Mouse (Mus musculus) testis, adult 2 months (tissue): ENCODE results near the gene Ap1g1. TPM values are rescaled to one million over a fixed set of nuclear protein-coding genes. Genes with fewer than 3 reads are reported as not detected.

ENCODE experiments used
- H3K27ac ChIP-seq: fragments of 200-500 bp; 2 replicates; pipeline ENCODE4 v1.5.1; 2012; ENCODE audit warnings: low read depth, low read length; ENCODE audit not compliant: control insufficient read depth, insufficient read depth
- H3K27me3 ChIP-seq: fragments of 200-500 bp; 2 replicates; pipeline ENCODE4 v1.6.1; 2012; ENCODE audit warnings: mild to moderate bottlenecking, low read length, moderate library complexity; ENCODE audit not compliant: control insufficient read depth, insufficient read depth
- H3K36me3 ChIP-seq: fragments of 200-500 bp; 2 replicates; pipeline ENCODE4 v1.6.1; 2012; ENCODE audit warnings: mild to moderate bottlenecking, low read length; ENCODE audit not compliant: control insufficient read depth, insufficient read depth
- H3K4me1 ChIP-seq: fragments of 200-500 bp; 2 replicates; pipeline ENCODE4 v1.6.1; 2012; ENCODE audit warnings: low read length; ENCODE audit not compliant: control insufficient read depth, insufficient read depth
- H3K4me3 ChIP-seq: fragments of 200-500 bp; 2 replicates; pipeline ENCODE4 v1.5.1; 2012; ENCODE audit warnings: low read depth, mild to moderate bottlenecking, low read length, moderate library complexity, mixed read lengths; ENCODE audit not compliant: control insufficient read depth
- CTCF ChIP-seq: fragments of 200-500 bp; IDR thresholded peaks from 2 replicates; pipeline ENCODE4 v1.5.1; 2012; ENCODE audit warnings: low read depth, mild to moderate bottlenecking, inconsistent platforms, low read length, moderate library complexity; ENCODE audit not compliant: control insufficient read depth, insufficient read depth, insufficient replicate concordance
- POLR2A ChIP-seq: fragments of 200-500 bp; IDR thresholded peaks from 2 replicates; pipeline ENCODE4 v1.6.1; 2012; ENCODE audit warnings: low read depth, mild to moderate bottlenecking, inconsistent platforms, low read length, moderate library complexity; ENCODE audit not compliant: control insufficient read depth
- polyA plus RNA-seq: library from polyadenylated mRNA; depleted of rRNA; stranded (reverse); fragments of >200 nt; gene quantifications from 2 replicates; pipeline ENCODE4 v1.2.3, GENCODE M21; 2012; rRNA removed

Gene Ap1g1
- polyA plus RNA-seq: 19.3 and 20.1 TPM in 2 replicates

DNA sequence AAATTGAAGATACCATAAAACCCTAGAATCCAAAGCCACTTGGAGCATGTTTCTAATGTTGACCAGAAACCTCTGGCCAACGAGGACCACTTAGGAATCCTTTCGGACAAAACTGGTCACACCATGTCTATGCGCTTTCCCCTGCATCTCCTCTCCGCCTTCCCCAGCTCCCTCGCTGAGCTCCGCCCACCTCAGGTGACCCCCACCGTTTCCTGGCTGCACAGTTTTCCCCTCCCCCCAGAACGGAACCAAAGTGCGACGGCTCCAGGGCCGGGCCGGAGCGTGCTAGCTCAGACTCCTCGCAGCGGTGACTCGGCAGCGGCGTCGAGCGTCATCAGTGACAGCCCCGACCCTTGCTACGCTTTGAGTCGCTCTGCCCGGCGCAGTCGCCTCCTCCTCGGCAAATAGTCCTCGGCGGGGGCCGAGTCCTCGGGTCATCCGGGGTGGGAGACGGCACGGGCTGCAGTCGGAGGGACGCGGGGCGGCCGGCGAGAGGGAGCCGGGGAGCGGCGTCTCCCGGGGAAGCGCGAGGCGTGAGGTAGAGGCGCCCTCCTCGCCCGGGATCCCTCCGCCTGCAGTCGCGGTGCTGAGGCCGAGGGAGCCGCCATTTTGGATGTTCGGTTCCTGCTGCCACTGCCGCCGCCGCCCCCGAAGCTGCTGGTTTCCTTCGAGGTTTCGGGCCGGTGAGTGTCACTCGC lies at the start of gene Ap1g1:
TSS of gene Ap1g1 (plus strand) at position 275 of the 698 bp plus-strand sequence.
- peak; percentile 69 for TF ChIP-seq POLR2A
- no peak for TF ChIP-seq CTCF
- Histone ChIP-seq H3K4me1 (peaks cover 4% of the 10 kb centered on the region), H3K4me3 (peak within 1 kb of the TSS; percentile 95), H3K27ac (peak within 1 kb of the TSS; percentile 95), H3K27me3 (no peaks in the 10 kb centered on the region), H3K36me3 (no peaks in the 10 kb centered on the region)

GRCm38 (mm10) chr8:109731012-109731411 lies 47.3 kb upstream of the Ap1g1 start:
- Histone ChIP-seq H3K4me3 (no peak overlapping the region), H3K27me3 (no peaks in the 10 kb centered on the region), H3K4me1 (no peaks in the 10 kb centered on the region), H3K36me3 (no peaks in the 10 kb centered on the region), H3K27ac (no peak overlapping the region)
- TF ChIP-seq CTCF (no peak), POLR2A (no peak)

DNA sequence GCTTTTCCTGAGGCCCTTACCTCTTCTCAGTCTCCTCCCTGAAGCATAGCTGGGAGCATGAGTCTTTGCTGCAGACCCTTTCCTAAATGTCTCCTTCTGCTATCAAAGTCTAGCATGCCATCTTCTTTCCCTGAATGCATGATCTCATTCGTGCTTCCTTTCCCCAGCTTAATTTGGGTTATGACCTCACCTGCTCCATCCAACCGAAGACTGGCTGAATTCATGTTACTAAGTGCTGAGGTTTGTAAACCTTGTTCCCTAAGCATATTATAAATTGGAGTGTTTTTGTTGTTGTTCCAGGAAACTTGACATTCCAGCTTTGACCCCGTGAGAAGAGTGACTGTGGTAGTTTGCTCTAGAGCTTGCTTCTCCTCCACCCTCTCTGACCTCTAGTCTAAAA lies 44.3 kb upstream of the Ap1g1 start:
- Histone ChIP-seq H3K36me3 (no peaks in the 10 kb centered on the region), H3K4me3 (no peak overlapping the region), H3K4me1 (peaks cover 7% of the 10 kb centered on the region), H3K27me3 (no peaks in the 10 kb centered on the region), H3K27ac (no peak overlapping the region)
- no peak for TF ChIP-seq CTCF
- TF ChIP-seq POLR2A: no peak

GRCm38 (mm10) chr8:109736819-109737218 lies 41.5 kb upstream of the Ap1g1 start:
- Histone ChIP-seq H3K4me3 (peak overlapping the region; percentile 80), H3K27me3 (no peaks in the 10 kb centered on the region), H3K4me1 (peaks cover 7% of the 10 kb centered on the region), H3K27ac (no peak overlapping the region; the same call in 1 of the 2 replicates), H3K36me3 (no peaks in the 10 kb centered on the region)
- TF ChIP-seq POLR2A (no peak), CTCF (no peak)

DNA sequence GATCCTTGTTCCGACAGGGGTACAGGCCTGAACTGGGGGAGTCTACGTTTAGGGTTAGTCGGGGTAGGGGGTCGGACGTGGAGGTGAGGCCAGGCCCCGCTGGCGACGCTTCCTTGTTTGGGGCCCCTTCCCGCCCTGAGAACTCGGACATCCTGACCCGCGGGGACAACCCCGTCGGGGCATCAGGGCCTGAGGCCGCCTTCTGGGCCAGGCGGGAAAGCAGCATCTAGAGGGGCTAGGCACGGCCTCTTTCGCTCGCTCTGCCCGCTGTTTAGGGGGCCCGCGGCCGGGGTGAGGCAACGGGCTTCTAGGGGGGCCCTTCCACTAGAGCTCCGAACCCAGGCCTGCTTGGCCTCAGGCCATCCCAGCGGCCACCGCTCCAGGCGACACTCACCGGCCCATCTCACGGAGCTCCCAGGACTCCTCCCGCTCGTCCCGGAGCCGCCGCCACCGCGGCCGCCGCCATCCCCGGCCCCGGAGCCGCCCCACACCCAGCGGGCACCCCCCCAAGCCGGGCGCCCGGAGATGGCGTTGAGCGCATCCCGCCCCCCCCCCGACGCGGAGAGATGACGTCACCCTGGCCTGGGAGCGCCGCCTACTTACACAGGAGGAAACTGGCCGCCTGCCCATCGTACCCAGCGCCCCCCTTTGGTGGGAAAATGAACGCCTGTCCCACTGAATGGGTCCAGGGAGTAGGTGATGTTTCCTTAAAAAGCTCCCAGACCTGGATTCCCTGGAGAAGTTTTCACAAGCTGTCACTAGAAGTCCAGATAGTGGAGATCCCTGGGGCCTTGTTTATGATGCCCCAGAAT lies 40.9 kb upstream of the Ap1g1 start, which contains the start of gene Atxn1l:
TSS of gene Atxn1l (minus strand) at position 503 of the 812 bp plus-strand sequence.
- Histone ChIP-seq H3K4me1 (peaks cover 7% of the 10 kb centered on the region), H3K4me3 (peak within 1 kb of the TSS; percentile 80), H3K36me3 (no peaks in the 10 kb centered on the region), H3K27me3 (no peaks in the 10 kb centered on the region), H3K27ac (peak within 1 kb of the TSS; percentile 75)
- peak; percentile 32; the same call in 1 of the 2 replicates for TF ChIP-seq CTCF
- TF ChIP-seq POLR2A: no peak; the same call in none of the 2 replicates

DNA sequence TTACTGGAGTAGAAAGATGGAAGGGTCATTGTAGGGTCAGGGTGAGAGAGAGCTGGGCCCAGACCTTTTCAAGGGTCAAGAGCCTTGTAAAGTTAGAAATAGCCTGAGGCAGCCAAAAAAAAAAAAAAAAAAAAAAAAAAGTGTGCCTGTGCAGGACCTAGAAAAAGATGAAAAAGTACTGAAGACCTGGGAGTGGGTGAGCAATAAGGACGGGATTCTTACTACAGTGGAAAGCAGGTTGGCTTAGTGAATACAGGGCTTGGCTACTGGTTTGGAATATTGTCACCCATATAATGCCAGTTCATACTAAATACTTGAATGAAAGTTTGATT lies 40.3 kb upstream of the Ap1g1 start:
- peaks cover 7% of the 10 kb centered on the region for H3K4me1 ChIP-seq
- no peaks in the 10 kb centered on the region for H3K27me3 ChIP-seq
- H3K27ac ChIP-seq: peak overlapping the region; percentile 75; the same call in 1 of the 2 replicates
- peak overlapping the region; percentile 80 for H3K4me3 ChIP-seq
- no peaks in the 10 kb centered on the region for H3K36me3 ChIP-seq
- TF ChIP-seq CTCF (no peak), POLR2A (no peak)

DNA sequence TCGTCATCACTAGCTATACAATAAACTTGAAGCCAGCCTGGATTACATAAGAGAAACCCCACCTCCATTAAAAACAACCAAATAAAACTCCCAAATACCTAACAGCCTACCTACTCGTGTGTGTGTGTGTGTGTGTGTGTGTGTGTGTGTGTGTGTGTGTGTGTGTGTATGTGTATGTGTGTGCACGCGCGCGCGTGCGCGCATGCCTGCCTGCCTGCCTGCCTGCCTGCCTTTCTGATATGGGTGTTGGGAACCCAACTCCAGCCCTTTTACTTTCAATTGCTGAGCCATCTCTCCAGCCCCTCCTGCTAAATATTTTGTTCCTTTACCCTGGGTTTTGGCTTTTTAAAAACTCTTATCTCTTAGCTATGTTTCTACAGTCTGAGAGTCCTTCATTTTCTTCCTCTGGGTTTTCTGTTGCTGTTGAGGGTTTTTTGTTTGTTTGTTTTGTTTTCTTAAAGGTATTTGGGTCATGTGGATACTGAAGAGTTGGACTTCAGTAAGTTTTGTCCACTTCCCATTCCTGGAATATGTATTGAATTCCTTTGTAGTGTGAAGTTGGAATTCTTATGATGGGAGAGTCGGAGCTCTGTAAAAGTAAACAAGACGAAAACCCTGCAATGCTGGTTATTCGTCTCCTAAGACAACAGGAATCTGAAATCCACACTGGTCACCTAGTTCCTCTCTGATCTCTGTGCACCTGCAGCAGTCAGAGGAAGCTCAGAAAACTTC lies 30.7 kb upstream of the Ap1g1 start:
- Histone ChIP-seq H3K4me3 (no peak overlapping the region), H3K4me1 (peaks cover 2% of the 10 kb centered on the region; the same call in 1 of the 2 replicates), H3K27me3 (no peaks in the 10 kb centered on the region), H3K27ac (no peak overlapping the region), H3K36me3 (no peaks in the 10 kb centered on the region)
- no peak for TF ChIP-seq POLR2A
- no peak for TF ChIP-seq CTCF
